Mouse (Mus musculus) MEL (cell line): ENCODE results near the gene Adra1d. TPM values are rescaled to one million over a fixed set of nuclear protein-coding genes. Genes with fewer than 3 reads are reported as not detected.

Source experiments
- DNase-seq: peaks from one replicate; pipeline ENCODE4 v3.0.0; 2011; ENCODE audit warnings: low read depth, low spot score
- H3K27ac ChIP-seq: 2 replicates; pipeline ENCODE4 v1.5.1; 2012; ENCODE audit warnings: low read depth, mild to moderate bottlenecking, control low read depth, low read length, moderate library complexity; ENCODE audit not compliant: control insufficient read depth
- H3K27me3 ChIP-seq, 2 experiments: fragments of 150-350 bp in 1 of 2; sonication (generic) in 1 of 2; 2 replicates each; pipeline ENCODE4 v1.6.1; 2012; ENCODE audit warnings: low read length in 2 of 2, mild to moderate bottlenecking in 2 of 2, improper control_type of control experiment in 1 of 2, moderate library complexity in 1 of 2; ENCODE audit not compliant: insufficient read depth in 2 of 2, control insufficient read depth in 1 of 2
- H3K36me3 ChIP-seq, 2 experiments: 2 replicates each; pipeline ENCODE4 v1.6.1; 2012 to 2014; ENCODE audit warnings: low read length in 2 of 2, improper control_type of control experiment in 1 of 2, inconsistent platforms in 1 of 2, mild to moderate bottlenecking in 1 of 2; ENCODE audit not compliant: insufficient read depth in 2 of 2, control insufficient read depth in 1 of 2
- H3K4me1 ChIP-seq, 2 experiments: fragments of 150-350 bp in 1 of 2; sonication (generic) in 1 of 2; 2 replicates each; pipeline ENCODE4 v1.6.1; 2012; ENCODE audit warnings: low read length in 2 of 2, improper control_type of control experiment in 1 of 2, mild to moderate bottlenecking in 1 of 2; ENCODE audit not compliant: insufficient read depth in 2 of 2, control insufficient read depth in 1 of 2
- H3K4me3 ChIP-seq, 2 experiments: fragments of 150-350 bp in 1 of 2; sonication (generic) in 1 of 2; 2 replicates each; pipeline ENCODE4 v1.5.1; 2012; ENCODE audit warnings: low read depth in 2 of 2, low read length in 2 of 2, mild to moderate bottlenecking in 2 of 2, moderate library complexity in 2 of 2, control low read depth in 1 of 2, improper control_type of control experiment in 1 of 2; ENCODE audit not compliant: control insufficient read depth in 1 of 2, insufficient read depth in 1 of 2
- H3K79me2 ChIP-seq: 2 replicates; pipeline ENCODE4 v1.6.1; 2012; ENCODE audit warnings: mild to moderate bottlenecking, low read length, moderate library complexity; ENCODE audit not compliant: control insufficient read depth, poor library complexity, insufficient read depth
- H3K9ac ChIP-seq: 2 replicates; pipeline ENCODE4 v1.6.1; 2012; ENCODE audit warnings: low read depth, mild to moderate bottlenecking, control low read depth, low read length, moderate library complexity; ENCODE audit not compliant: control insufficient read depth, poor library complexity, severe bottlenecking
- H3K9me3 ChIP-seq: fragments of 150-350 bp; sonication (generic); replicated peaks from 2 replicates; pipeline ENCODE4 v1.6.1; 2012; ENCODE audit warnings: mild to moderate bottlenecking, low read length, improper control_type of control experiment, moderate library complexity; ENCODE audit not compliant: insufficient read depth
- CTCF ChIP-seq, 3 experiments: IDR thresholded peaks in 2 of 3; conservative IDR thresholded peaks in 1 of 3; 2 replicates each; pipeline ENCODE4 v1.5.1; 2011 to 2012; ENCODE audit warnings: low read length in 3 of 3, low read depth in 2 of 3, mild to moderate bottlenecking in 2 of 3, improper control_type of control experiment in 1 of 3, inconsistent platforms in 1 of 3, mixed read lengths in 1 of 3, moderate library complexity in 1 of 3; ENCODE audit not compliant: control insufficient read depth in 1 of 3, insufficient read depth in 1 of 3, poor library complexity in 1 of 3, severe bottlenecking in 1 of 3
- E2F4 ChIP-seq: IDR thresholded peaks from 2 replicates; pipeline ENCODE4 v1.6.1; 2011; ENCODE audit warnings: low read depth, low read length, improper control_type of control experiment, borderline replicate concordance
- ELF1 ChIP-seq: IDR thresholded peaks from 2 replicates; pipeline ENCODE4 v1.6.1; 2014; ENCODE audit warnings: low read depth, mild to moderate bottlenecking, inconsistent platforms, low read length, improper control_type of control experiment, moderate library complexity
- EP300 ChIP-seq, 2 experiments: IDR thresholded peaks; 2 replicates each; pipeline ENCODE4 v1.6.1; 2011; ENCODE audit warnings: improper control_type of control experiment in 2 of 2, low read length in 2 of 2, low read depth in 1 of 2, mild to moderate bottlenecking in 1 of 2
- GATA1 ChIP-seq: IDR thresholded peaks from 2 replicates; pipeline ENCODE4 v1.6.1; 2011; ENCODE audit warnings: low read depth, low read length, improper control_type of control experiment
- MAFK ChIP-seq: IDR thresholded peaks from 2 replicates; pipeline ENCODE4 v1.6.1; 2011; ENCODE audit warnings: low read depth, mild to moderate bottlenecking, low read length, improper control_type of control experiment, borderline replicate concordance
- MAX ChIP-seq: IDR thresholded peaks from 2 replicates; pipeline ENCODE4 v1.6.1; 2011; ENCODE audit warnings: low read length, improper control_type of control experiment
- MEF2A ChIP-seq: IDR thresholded peaks from 2 replicates; pipeline ENCODE4 v1.6.1; 2014; ENCODE audit warnings: low read depth, mild to moderate bottlenecking, inconsistent platforms, low read length, improper control_type of control experiment; ENCODE audit not compliant: poor library complexity, insufficient replicate concordance, severe bottlenecking; ENCODE audit errors: extremely low read depth
- MYC ChIP-seq: IDR thresholded peaks from 2 replicates; pipeline ENCODE4 v1.6.1; 2011; ENCODE audit warnings: low read depth, mild to moderate bottlenecking, low read length, improper control_type of control experiment, moderate library complexity
- NRF1 ChIP-seq: IDR thresholded peaks from 2 replicates; pipeline ENCODE4 v1.6.1; 2014; ENCODE audit warnings: low read depth, mild to moderate bottlenecking, inconsistent platforms, low read length, improper control_type of control experiment, moderate library complexity; ENCODE audit not compliant: poor library complexity, insufficient read depth, severe bottlenecking
- POLR2AphosphoS5 ChIP-seq: IDR thresholded peaks from 2 replicates; pipeline ENCODE4 v1.6.1; 2012; ENCODE audit warnings: low read depth, borderline replicate concordance, mild to moderate bottlenecking, inconsistent platforms, low read length, moderate library complexity, mixed read lengths
- RAD21 ChIP-seq: IDR thresholded peaks from 2 replicates; pipeline ENCODE4 v1.6.1; 2011; ENCODE audit warnings: mild to moderate bottlenecking, low read depth, low read length, improper control_type of control experiment
- SMC3 ChIP-seq: IDR thresholded peaks from 2 replicates; pipeline ENCODE4 v1.6.1; 2011; ENCODE audit warnings: low read depth, low read length, improper control_type of control experiment
- TBP ChIP-seq: IDR thresholded peaks from 2 replicates; pipeline ENCODE4 v1.8.0; 2011; ENCODE audit warnings: low read depth, low read length, improper control_type of control experiment
- UBTF ChIP-seq: IDR thresholded peaks from 2 replicates; pipeline ENCODE4 v1.6.1; 2012; ENCODE audit warnings: low read depth, mild to moderate bottlenecking, inconsistent platforms, low read length, improper control_type of control experiment, moderate library complexity, borderline replicate concordance; ENCODE audit not compliant: insufficient read depth
- USF2 ChIP-seq, 2 experiments: IDR thresholded peaks; 2 replicates each; pipeline ENCODE4 v1.6.1; 2011 to 2012; ENCODE audit warnings: improper control_type of control experiment in 2 of 2, low read length in 2 of 2, borderline replicate concordance in 1 of 2, inconsistent platforms in 1 of 2, low read depth in 1 of 2, mild to moderate bottlenecking in 1 of 2; ENCODE audit not compliant: insufficient read depth in 1 of 2
- ZC3H11A ChIP-seq: IDR thresholded peaks from 2 replicates; pipeline ENCODE4 v1.6.1; 2012; ENCODE audit warnings: low read depth, mild to moderate bottlenecking, inconsistent platforms, low read length, improper control_type of control experiment
- ZKSCAN1 ChIP-seq: IDR thresholded peaks from 2 replicates; pipeline ENCODE4 v1.6.1; 2012; ENCODE audit warnings: low read depth, mild to moderate bottlenecking, inconsistent platforms, low read length, improper control_type of control experiment, moderate library complexity
- polyA plus RNA-seq, 2 experiments: library from polyadenylated mRNA; stranded (reverse) in 1 of 2; unstranded in 1 of 2; fragments of >175 nt in 1 of 2; fragments of >200 nt in 1 of 2; gene quantifications; 2 replicates each; pipeline versions ENCODE4 v1.2.1 to v1.2.4; 2012; ENCODE audit warnings: low replicate concordance in 2 of 2, low read depth in 1 of 2; ENCODE audit not compliant: insufficient read length in 2 of 2, insufficient read depth in 1 of 2, missing spikeins in 1 of 2
- total RNA-seq: library from RNA; depleted of rRNA; stranded (reverse); fragments of 300-350 nt; gene quantifications from 2 replicates; pipeline ENCODE4 v1.2.3, GENCODE M21; 2012

Gene Adra1d
- total and polyA plus RNA-seq, 3 experiments = not detected

GRCm38 (mm10) chr2:131509671-131510313 is 52.3 kb downstream of the Adra1d start:
- Histone ChIP-seq H3K36me3 (0 out of 4 replicates have a peak, but pooled peaks cover 0 to 2% of the 10 kb centered on the region in 2 experiments), H3K79me2 (no peaks in the 10 kb centered on the region), H3K9ac (no peak overlapping the region), H3K27ac (no peak overlapping the region), H3K27me3 (no peaks in the 10 kb centered on the region), H3K4me1 (peaks cover 0 to 9% of the 10 kb centered on the region in 2 experiments; a peak in 1 of 4 replicates), H3K4me3 (no peak overlapping the region)
- DNase-seq = peak; percentile 68
- no peak for TF ChIP-seq MYC
- TF ChIP-seq POLR2AphosphoS5 = no peak
- TF ChIP-seq ZC3H11A = peak; percentile 63
- no peak for TF ChIP-seq ZKSCAN1
- TF ChIP-seq GATA1 = no peak
- TF ChIP-seq E2F4 = no peak
- no peak for TF ChIP-seq MEF2A
- peak; percentile 76 for TF ChIP-seq RAD21
- peak; percentile 85 for TF ChIP-seq SMC3
- TF ChIP-seq MAX = no peak
- TF ChIP-seq CTCF (IDR thresholded peaks at IDR 0.05 in 2 of 3, conservative IDR thresholded peaks at IDR 0.05 in 1 of 3; ENCODE audit: control insufficient read depth in 1 of 3, insufficient read depth in 1 of 3, low read depth in 2 of 3, low read length in 3 of 3, poor library complexity in 1 of 3, severe bottlenecking in 1 of 3) = peak; percentile 52 to 79 (median 67)
- TF ChIP-seq UBTF = no peak
- no peak for TF ChIP-seq USF2 (IDR thresholded peaks at IDR 0.05; ENCODE audit: borderline replicate concordance in 1 of 2, insufficient read depth in 1 of 2, low read depth in 1 of 2, low read length in 2 of 2)
- TF ChIP-seq, all 39 proteins: peak for 4
- H3K9me3 ChIP-seq = no peaks in the 10 kb centered on the region

- Histone ChIP-seq H3K4me3 (no peak overlapping the region), H3K36me3 (no peaks in the 10 kb centered on the region), H3K27me3 (no peaks in the 10 kb centered on the region), H3K9ac (no peak overlapping the region), H3K27ac (no peak overlapping the region), H3K79me2 (no peaks in the 10 kb centered on the region), H3K4me1 (peaks cover 0 to 2% of the 10 kb centered on the region in 2 experiments; a peak in 1 of 4 replicates), H3K9me3 (no peaks in the 10 kb centered on the region)
- DNase-seq = no peak
- TF ChIP-seq ELF1 = no peak
- TF ChIP-seq MYC = no peak
- no peak for TF ChIP-seq TBP
- no peak for TF ChIP-seq MAFK
- no peak for TF ChIP-seq NRF1
- TF ChIP-seq EP300 (IDR thresholded peaks at IDR 0.05; ENCODE audit: low read depth in 1 of 2, low read length in 2 of 2) = no peak
Observed at GRCm38 (mm10) chr2:131508501-131508900, 53.6 kb downstream of the Adra1d start.
